Mouse (Mus musculus): ENCODE measurements around the gene Rgs7.

GRCm38 (mm10) chr1:175426393-175426792 is 65.9 kb downstream of the Rgs7 start:
- TF ChIP-seq POLR2A (IDR thresholded peaks at IDR 0.05; ENCODE audit: insufficient read length, low read depth): no peak
- TF ChIP-seq CEBPB (IDR thresholded peaks at IDR 0.05; ENCODE audit: insufficient read depth, poor library complexity, severe bottlenecking): no peak
- TF ChIP-seq MAX (IDR thresholded peaks at IDR 0.05; ENCODE audit: low read depth): no peak
- TF ChIP-seq POLR2AphosphoS2 (IDR thresholded peaks at IDR 0.05; ENCODE audit: insufficient read length, low read depth): no peak
